Mouse (Mus musculus): ENCODE results near the gene Tmem9b. TPM values are rescaled to one million over a fixed set of nuclear protein-coding genes. Genes with fewer than 3 reads are reported as not detected.

Tmem9b gene
- 10 to 100 TPM; 85.0 to 88.7 TPM for total RNA-seq (2021)
- long read RNA-seq, experiment 1, transcript Tmem9b-201 (5 exons, 1,703 nt): major isoform, 142 of 149 reads
- long read RNA-seq, experiment 1, partial matches to known transcripts: 4 of 149 reads
- long read RNA-seq, experiment 1, other reads (novel, unspliced or antisense): 3 of 149 reads
- long read RNA-seq, experiment 2, transcript Tmem9b-201 (5 exons, 1,703 nt): major isoform, 91 of 97 reads
- long read RNA-seq, experiment 2, partial matches to known transcripts: 0 of 97 reads
- long read RNA-seq, experiment 2, other reads (novel, unspliced or antisense): 6 of 97 reads

DNA sequence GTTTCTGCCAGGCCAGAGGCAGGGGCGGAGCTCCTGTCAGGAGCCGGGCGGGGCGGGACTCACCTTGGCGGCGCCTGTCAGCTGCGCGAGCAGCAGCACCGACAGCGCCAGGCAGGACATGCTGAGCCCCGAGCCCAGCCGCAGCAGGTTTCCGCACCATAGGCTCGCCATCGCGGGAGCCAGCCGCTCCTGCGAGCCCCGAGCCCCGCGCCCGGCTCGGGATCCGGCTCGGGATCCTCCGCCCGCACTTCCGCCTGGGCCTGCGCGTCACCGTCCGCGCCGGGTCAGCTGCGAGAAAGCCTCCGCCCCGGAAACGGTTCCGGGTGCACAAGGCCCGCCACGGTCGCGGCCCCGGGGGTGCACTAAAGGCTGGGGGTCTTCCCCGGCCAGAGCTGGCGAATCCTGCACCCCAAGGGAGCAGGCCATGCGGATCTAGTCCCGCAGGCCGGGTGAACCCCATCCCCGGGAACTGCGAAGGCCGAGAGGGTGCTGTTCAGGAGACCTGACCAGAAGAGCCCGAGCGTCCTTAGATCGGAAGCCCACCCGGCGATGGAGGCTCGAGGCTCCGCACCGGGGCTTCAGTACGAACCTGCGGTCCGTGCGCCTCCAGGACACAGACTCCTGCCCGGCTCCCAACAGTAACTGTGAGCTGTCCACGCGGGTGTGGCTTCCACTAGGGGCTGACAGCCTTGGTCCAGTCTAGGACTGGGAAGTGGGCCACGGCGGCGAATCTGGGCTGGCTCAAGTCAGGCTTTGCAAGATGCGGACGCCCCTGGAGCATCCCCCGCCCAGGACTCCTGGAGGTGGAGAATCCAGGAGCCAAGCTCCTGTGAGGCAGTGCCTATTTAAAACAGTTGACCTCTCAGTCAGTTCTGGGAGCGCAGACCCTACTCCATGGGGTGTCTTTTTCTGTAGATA, at the start of gene Tmem9b:
Gene Tmem9b, minus strand, starts transcription at position 868 of the 918 bp plus-strand sequence.
- H3K4me3 ChIP-seq: peak within 1 kb of the TSS; percentile 97
- DNase-seq (ENCODE audit: extremely low spot score in 1 of 2, low spot score in 2 of 2): peak; percentile 83 to 86
- peak; percentile 17; the same call in 1 of the 2 replicates for TF ChIP-seq CTCF (IDR thresholded peaks at IDR 0.05)
- peak within 1 kb of the TSS; percentile 98 for H3K27ac ChIP-seq
- intact Hi-C loops (cut with DNase I): loop anchor here (2.0 kb wide), 2 partner anchors 29 to 141 kb away; no protein-coding TSS in a partner anchor

DNA sequence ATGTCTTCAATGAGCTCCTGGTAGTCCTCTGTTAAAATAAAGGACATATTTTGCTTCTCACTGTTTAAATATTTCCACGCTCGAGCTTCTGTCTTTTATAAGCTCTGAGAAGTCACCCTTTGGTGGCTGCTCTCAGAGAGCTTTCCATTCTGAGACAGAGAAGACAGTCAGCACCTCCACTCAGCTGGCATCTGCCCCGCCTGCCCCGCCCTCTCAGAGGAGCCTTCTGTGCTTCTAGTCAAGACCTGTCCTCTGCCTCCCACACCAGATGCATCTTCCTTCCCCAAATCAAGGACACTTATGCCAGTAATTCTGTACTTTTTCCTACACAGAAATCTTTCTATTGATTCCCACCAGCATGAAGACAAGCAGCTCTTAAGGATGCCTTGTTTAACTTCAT, 48.0 kb upstream of the Tmem9b start:
- no peak overlapping the region for H3K4me3 ChIP-seq
- DNase-seq (ENCODE audit: extremely low spot score in 1 of 2, low spot score in 2 of 2): no peak
- intact Hi-C loops (cut with DNase I): no loop called here
- no peak overlapping the region for H3K27ac ChIP-seq
- no peak for TF ChIP-seq CTCF (IDR thresholded peaks at IDR 0.05)

GRCm38 (mm10) chr7:109799168-109799567, 46.5 kb upstream of the Tmem9b start:
- Histone ChIP-seq H3K27ac (no peak overlapping the region), H3K4me3 (no peak overlapping the region)
- no peak for TF ChIP-seq CTCF (IDR thresholded peaks at IDR 0.05)
- intact Hi-C loops (cut with DNase I): no loop called here
- no peak for DNase-seq (ENCODE audit: extremely low spot score in 1 of 2, low spot score in 2 of 2)

GRCm38 (mm10) chr7:109795564-109795963, 42.9 kb upstream of the Tmem9b start:
- no peak for DNase-seq (ENCODE audit: extremely low spot score in 1 of 2, low spot score in 2 of 2)
- Histone ChIP-seq H3K4me3 (no peak overlapping the region), H3K27ac (no peak overlapping the region)
- TF ChIP-seq CTCF (IDR thresholded peaks at IDR 0.05): no peak
- intact Hi-C loops (cut with DNase I): no loop called here

GRCm38 (mm10) chr7:109794556-109794955, 41.9 kb upstream of the Tmem9b start:
- TF ChIP-seq CTCF (IDR thresholded peaks at IDR 0.05): no peak
- H3K27ac ChIP-seq: no peak overlapping the region
- DNase-seq (ENCODE audit: extremely low spot score in 1 of 2, low spot score in 2 of 2): no peak
- H3K4me3 ChIP-seq: no peak overlapping the region
- intact Hi-C loops (cut with DNase I): no loop called here

DNA sequence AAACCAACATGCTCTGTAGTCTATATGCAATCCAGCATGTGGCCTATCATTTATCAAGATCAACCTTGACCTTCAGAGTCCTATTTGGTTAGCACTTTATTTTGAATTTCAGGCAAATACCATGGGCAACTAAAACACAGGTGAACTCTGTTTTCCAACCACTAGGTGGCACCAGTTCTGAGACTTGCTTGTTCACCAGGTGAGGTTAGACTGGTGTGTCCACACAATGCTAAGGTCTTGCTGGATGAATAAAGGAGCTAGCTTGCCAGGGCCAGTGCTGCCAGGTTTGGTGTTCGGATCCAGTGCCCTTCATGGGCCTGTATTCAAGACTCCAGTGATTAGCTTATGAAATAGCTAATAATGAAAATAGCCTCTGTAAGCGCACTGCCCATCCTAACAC, 40.1 kb upstream of the Tmem9b start:
- DNase-seq (ENCODE audit: extremely low spot score in 1 of 2, low spot score in 2 of 2): peak; percentile 52 to 58
- H3K4me3 ChIP-seq: no peak overlapping the region
- intact Hi-C loops (cut with DNase I): loop anchor here (2.0 kb wide), 1 partner anchor 100 kb away; no protein-coding TSS in a partner anchor
- peak; percentile 82 for TF ChIP-seq CTCF (IDR thresholded peaks at IDR 0.05)
- no peak overlapping the region for H3K27ac ChIP-seq

DNA sequence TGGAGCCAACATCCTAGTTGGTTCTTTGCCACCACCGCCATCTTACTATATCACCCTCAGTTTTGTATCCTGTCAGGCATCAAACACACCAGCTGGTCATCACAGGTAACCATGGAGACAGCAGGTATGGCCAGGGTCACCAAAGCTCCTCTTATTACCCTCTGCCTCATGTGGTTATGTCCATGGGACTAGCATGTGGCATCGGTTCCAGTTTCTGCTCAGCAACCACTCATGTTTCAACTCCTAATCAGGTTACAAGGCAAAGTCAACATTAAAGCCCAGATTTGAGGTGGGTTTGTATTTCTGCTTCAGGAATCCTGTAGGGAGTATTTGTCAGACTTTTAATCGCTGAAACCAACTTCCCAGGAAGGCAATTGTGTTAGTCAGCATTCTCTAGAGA, 38.1 kb upstream of the Tmem9b start:
- Histone ChIP-seq H3K4me3 (no peak overlapping the region), H3K27ac (no peak overlapping the region)
- no peak for TF ChIP-seq CTCF (IDR thresholded peaks at IDR 0.05)
- no peak for DNase-seq (ENCODE audit: extremely low spot score in 1 of 2, low spot score in 2 of 2)
- intact Hi-C loops (cut with DNase I): no loop called here

DNA sequence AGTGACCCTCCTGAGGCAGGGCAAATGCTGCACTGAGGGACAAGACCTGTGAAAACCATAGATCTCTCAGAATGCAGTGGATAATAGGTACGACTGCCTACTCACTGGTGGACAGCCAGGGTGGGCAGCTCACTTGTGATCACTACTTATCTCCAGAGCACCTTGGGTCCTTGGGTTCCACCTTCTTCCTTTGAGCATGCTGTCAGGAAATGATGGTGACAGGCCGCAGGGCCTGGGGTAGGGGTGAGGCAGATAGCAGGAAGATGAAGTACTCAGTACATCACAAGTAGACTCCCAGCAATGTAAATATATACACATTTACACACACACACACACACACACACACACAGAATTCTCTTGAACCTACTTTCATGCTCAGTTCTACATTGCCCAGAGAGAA, 35.2 kb upstream of the Tmem9b start:
- TF ChIP-seq CTCF (IDR thresholded peaks at IDR 0.05): no peak
- DNase-seq (ENCODE audit: extremely low spot score in 1 of 2, low spot score in 2 of 2): no peak
- Histone ChIP-seq H3K27ac (no peak overlapping the region), H3K4me3 (no peak overlapping the region)
- intact Hi-C loops (cut with DNase I): no loop called here

DNA sequence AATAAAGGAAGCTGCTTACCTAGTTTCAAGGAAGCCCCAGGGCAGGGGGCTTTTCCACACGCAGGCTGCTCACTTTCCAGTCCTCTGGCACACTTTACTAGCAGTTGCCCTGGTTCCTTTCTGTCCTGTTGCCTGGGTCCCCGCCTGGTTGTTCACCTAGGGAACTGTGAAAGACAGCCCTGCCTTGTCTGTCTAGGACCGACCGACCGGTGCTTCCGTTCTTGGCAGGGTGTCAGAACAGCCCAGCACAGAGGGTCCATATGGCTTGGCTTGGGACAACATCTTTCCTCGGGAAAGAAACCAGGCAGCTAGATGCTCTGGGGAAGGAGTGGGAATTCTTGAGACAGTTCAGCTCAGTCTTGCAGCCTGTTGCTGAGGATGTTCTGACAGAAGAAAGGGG, 30.6 kb upstream of the Tmem9b start:
- H3K27ac ChIP-seq: no peak overlapping the region
- no peak overlapping the region for H3K4me3 ChIP-seq
- intact Hi-C loops (cut with DNase I): no loop called here
- DNase-seq (ENCODE audit: extremely low spot score in 1 of 2, low spot score in 2 of 2): no peak
- no peak for TF ChIP-seq CTCF (IDR thresholded peaks at IDR 0.05)

- peak within 1 kb of the TSS; percentile 75 for H3K27ac ChIP-seq
Observed at GRCm38 (mm10) chr7:109781470-109782203, 29.0 kb upstream of the Tmem9b start, which contains the start of gene Nrip3. TSS of gene Nrip3 (minus strand) at chr7:109782025.

GRCm38 (mm10) chr7:109781087-109781469, 28.4 kb upstream of the Tmem9b start:
- H3K27ac ChIP-seq: peak overlapping the region; percentile 75
- intact Hi-C loops (cut with DNase I): loop anchor here (2.0 kb wide), 1 partner anchor 28 kb away; the partner anchor contains the start of gene Tmem9b
- no peak for TF ChIP-seq CTCF (IDR thresholded peaks at IDR 0.05)
- H3K4me3 ChIP-seq: peak overlapping the region; percentile 74
- peak in 1 of 2 experiments; percentile 15 for DNase-seq (ENCODE audit: extremely low spot score in 1 of 2, low spot score in 2 of 2)

More at GRCm38 (mm10) chr7:109781470-109782203, 29.0 kb upstream of the Tmem9b start, which contains the start of gene Nrip3:
- TF ChIP-seq CTCF (IDR thresholded peaks at IDR 0.05): no peak
- intact Hi-C loops (cut with DNase I): loop anchor here (2.0 kb wide), 1 partner anchor 29 kb away; the partner anchor contains the start of gene Tmem9b
- DNase-seq (ENCODE audit: extremely low spot score in 1 of 2, low spot score in 2 of 2): peak; percentile 74 to 79
- peak within 1 kb of the TSS; percentile 74 for H3K4me3 ChIP-seq
